Mouse (Mus musculus) gastrocnemius, postnatal 25 days (tissue): ENCODE data around the gene Jrkl. TPM values are rescaled to one million over a fixed set of nuclear protein-coding genes. Genes with fewer than 3 reads are reported as not detected.

Experiments
- total RNA-seq, 2 experiments: library from RNA; stranded (reverse); gene quantifications; 1 replicate in 1 of 2; 2 replicates in 1 of 2; pipeline ENCODE4 v1.2.3; 2021

The Jrkl gene
- total RNA-seq, 2 experiments from 2014 or later, result 2.6 to 2.7 TPM

Other genes with a start within 250 kb of the Jrkl start
- 1 to 10 TPM; 2.8 to 4.3 TPM for gene Ccdc82, start 1.1 kb upstream of the Jrkl start, total RNA-seq
- gene Maml2, start 52.1 kb upstream of the Jrkl start, total RNA-seq, result 1 to 10 TPM; 2.1 to 3.2 TPM
- gene Gm17571, start 200.9 kb upstream of the Jrkl start, total RNA-seq, result not detected